Mouse (Mus musculus): Measurements from ENCODE around the gene Pcnx2. TPM values are rescaled to one million over a fixed set of nuclear protein-coding genes. Genes with fewer than 3 reads are reported as not detected.

Pcnx2 gene
- total RNA-seq (2021), result 10 to 100 TPM; 81.8 to 86.2 TPM

DNA sequence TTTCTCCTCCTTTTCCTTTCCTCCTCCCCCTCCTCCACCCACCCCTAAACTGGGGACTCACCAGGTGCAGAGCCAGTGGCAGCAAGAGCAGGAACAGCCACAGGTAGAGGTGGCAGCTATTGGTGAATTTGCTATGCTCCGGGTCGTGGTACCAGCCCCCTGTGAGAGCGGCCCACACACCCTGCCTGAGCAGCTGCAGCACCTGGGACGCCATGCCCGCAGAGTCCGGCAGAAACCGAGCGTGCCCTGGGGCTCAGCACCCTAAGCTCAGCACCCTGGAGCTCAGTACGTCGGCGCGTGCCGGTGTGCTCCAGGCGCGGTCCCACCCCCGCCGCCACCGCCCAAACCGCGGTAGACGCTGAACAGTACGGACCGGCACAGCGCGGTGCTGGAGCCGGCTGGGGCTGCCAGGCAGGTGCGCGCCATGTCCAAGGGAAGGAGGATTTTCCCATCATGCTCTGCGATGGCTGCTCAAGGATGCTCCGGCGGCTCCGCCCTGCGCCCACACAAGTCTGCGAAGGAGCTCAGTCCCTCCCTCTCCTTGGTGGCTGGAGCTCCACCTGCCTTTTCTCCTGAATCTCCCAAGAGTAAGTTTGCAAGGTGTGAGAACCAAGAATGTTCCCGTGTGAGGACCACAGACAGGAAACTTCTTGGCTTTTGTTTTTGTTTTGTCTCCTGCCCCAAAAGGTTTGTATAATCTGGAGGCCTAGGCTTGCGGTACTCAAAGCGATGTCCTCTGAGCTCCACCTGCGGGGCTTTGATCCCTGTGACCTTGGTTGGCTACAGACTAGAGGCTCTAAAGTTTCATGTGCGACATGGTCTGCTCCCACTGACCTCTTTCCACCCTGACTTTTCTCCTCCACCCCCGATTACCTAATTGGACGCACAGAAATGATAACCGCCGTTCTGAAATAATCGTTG, at the start of gene Pcnx2:
Gene Pcnx2 (minus strand): TSS at position 450 of the 921 bp plus-strand sequence.
- intact Hi-C loops (cut with DNase I), result no loop called here
- peak; percentile 89 to 92 for DNase-seq (ENCODE audit: low spot score in 2 of 2)

DNA sequence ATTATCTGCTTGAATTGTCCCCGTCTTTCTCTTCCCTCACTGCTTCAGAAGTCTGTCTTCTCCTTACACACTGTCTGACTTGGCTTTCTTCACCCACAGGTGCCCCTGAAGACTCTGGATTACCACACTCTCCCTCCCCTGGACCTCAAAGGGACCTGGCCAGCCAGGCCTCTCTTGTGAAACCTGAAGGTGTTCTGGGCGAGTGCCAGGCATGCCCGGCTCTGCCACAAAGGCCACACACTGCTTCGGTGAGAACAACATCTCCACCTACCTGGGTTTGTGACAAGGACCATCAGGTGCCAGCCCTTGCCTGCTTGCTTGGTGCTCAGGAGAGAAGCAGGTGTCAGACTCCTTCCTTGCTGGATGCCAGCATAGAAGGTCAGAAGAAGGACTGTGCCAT, 46.4 kb upstream of the Pcnx2 start:
- intact Hi-C loops (cut with DNase I), result no loop called here

DNA sequence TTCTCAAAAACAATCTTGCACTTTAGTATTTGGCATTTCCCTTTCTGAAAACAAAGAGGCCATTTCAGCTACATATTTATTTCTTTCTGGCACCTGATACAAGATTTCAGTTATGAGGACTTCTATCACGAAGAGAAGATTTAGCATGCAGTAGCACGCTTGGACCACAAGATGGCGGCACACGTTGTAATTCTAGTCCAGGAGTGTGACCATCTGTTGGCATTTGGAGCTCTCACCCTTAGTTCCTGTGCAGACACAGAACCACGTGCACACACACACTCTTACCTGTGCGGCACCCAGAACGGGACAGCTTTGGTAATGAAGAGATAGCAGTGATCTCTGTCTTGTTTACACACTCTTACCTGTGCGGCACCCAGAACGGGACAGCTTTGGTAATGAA, 37.5 kb upstream of the Pcnx2 start:
- peak; percentile 58 to 78 for DNase-seq (ENCODE audit: low spot score in 2 of 2)
- intact Hi-C loops (cut with DNase I), result no loop called here

More for the DNA sequence above, 46.4 kb upstream of the Pcnx2 start:
- DNase-seq (ENCODE audit: low spot score in 2 of 2), result no peak

DNA sequence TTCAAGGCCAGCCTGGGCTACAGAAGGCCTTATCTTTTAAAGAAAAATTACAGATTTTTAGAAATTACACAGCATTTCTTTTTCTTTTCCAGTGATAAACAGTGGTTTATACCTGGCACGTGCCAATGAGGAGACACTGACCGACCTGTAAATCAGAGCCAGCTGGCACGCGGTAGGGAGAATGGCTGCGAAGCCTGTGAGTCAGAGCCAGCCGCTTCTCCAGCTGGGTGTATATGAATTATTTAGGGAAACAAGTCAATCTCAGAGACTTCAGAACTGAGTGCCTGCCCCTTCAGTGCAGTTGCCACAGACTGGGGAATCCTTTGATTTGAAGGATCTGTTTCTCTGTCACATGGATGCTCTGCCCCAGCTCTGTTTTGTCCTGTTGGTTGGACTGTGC, 33.7 kb upstream of the Pcnx2 start:
- DNase-seq (ENCODE audit: low spot score in 2 of 2), result peak in 1 of 2 experiments; percentile 62
- intact Hi-C loops (cut with DNase I), result no loop called here

DNA sequence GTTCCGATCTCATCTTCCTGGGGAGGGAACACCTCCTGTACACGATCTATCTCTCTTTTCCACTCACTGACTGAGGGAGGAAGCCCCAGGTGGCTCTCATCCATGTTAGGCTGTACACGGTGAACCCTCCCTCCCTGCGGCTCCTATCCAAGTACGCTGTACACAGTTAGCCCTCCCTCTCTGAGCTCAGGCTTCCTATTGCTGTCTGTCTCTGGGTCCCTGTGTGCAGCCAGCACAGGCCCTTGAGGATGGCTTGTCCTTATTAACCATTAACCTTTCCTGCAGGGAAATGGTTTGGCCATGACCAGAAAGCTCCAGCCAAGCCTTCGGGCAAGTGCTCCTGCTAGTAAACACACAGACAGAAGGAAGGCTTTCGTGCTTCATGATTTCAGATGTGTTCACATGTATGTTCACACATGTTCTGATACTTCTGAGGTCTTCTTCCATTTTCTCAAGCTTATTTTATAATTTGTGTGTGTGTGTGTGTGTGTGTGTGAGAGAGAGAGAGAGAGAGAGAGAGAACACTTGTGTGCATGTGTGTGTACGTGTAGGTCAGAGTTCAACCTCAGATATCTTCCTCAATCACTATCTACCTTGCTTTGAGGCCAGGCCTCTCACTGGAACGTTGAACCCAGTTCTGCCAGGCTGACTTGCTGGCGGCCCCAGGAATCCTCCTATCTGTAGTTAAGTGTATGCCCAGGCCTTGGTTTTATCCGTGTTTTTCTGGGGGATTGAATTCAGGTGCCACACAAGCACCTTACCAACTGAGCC, 32.3 kb upstream of the Pcnx2 start:
- intact Hi-C loops (cut with DNase I), result no loop called here
- no peak for DNase-seq (ENCODE audit: low spot score in 2 of 2)

DNA sequence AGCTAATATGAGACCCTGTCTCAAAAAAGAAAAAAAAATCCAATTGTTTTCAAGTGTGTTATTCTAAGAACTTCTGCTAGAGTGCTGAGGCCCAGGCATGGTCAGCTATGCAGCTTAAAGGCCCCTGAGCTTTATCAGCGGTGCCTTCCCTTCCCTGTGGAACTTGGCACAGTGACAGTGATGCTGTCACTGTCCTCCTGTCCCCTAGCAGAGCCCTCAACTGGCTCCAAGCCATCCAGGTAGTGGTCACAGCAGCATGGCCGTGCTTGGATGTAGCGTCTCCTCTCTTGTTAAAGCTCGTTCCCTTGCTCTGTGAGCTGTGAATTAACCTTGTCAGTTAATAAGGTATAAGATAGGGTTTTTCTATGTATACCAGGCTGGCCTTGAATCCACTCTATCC, 28.5 kb upstream of the Pcnx2 start:
- intact Hi-C loops (cut with DNase I), result no loop called here
- DNase-seq (ENCODE audit: low spot score in 2 of 2), result no peak

DNA sequence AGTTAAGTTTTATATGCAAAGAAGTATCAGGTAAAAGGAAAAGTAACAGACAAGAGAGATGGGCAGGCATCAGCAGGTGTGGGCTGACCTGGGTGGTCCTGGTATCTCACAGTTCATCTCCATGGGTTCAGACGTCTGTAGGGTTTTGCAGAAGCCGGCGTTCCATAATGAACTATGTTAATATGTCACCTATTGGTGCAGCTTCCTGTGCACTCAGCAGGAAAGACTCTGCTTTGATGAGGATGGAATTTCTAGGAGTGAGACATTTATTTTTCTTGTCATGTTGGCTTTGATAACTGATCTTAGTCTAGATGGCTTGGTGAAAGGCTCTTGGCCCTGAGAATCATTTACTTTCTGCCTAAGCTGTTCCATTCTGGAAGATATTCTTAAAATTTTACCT, 24.2 kb upstream of the Pcnx2 start:
- DNase-seq (ENCODE audit: low spot score in 2 of 2), result no peak

DNA sequence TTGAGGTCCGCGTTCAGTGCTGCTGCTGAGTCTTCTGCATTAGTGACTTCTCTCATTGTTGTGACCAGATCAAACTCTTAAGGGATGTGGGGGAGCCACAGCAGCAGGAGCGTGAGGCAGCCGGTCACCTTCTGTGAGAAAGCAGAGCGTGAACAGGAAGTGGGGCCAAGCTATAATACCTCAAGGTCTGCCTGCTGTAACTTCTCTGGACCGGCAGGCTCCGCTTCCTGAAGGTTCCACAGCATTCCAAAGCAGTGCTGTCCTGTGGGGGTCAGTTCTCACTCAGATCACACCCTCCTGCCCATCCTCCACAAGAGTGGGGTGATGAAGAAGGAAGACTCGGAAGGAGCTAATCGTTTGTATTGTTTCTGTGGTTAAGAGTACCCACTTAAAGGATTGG, 22.6 kb upstream of the Pcnx2 start:
- intact Hi-C loops (cut with DNase I), result no loop called here
- no peak for DNase-seq (ENCODE audit: low spot score in 2 of 2)

More for the DNA sequence above, 24.2 kb upstream of the Pcnx2 start:
- intact Hi-C loops (cut with DNase I), result no loop called here

DNA sequence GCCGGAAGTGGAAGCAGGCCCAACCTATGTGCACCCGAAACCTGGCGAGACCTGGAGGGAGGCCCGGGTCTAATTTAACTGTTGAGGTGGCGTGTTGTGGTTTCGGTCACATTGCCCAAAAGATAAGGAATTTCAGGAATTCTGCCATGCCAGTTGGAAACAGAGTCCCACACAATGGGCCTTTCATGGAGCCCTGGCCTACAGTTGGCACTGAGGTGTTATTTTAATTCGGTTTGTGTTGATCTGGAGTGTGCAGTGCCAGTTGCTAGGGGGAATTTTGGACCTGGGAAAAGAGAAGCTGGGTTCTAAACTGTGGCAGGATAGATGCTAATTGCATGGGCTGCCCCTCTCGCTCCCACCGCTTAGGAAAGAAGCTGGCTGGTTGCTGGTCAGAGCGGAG, 22.2 kb upstream of the Pcnx2 start:
- intact Hi-C loops (cut with DNase I), result no loop called here
- no peak for DNase-seq (ENCODE audit: low spot score in 2 of 2)

DNA sequence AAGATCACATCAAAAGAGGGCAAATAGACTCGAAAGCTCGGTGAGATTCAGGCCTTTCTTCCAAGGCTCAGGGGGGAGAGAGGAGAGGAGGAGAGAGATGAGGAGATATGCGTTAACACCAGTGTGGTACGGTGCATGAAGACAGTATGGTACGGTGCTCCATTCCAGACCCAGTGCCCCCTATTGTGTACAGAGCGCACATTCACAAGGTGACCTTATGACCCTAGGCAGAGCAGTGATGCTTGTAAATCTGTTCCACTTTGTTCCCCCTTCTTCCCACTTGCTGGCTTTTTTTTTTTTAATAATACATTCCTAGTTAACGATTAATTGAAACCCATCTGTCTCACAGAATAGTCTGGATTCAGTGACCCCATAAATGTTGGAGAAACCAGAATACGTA, 21.4 kb upstream of the Pcnx2 start:
- no peak for DNase-seq (ENCODE audit: low spot score in 2 of 2)
- intact Hi-C loops (cut with DNase I), result no loop called here

DNA sequence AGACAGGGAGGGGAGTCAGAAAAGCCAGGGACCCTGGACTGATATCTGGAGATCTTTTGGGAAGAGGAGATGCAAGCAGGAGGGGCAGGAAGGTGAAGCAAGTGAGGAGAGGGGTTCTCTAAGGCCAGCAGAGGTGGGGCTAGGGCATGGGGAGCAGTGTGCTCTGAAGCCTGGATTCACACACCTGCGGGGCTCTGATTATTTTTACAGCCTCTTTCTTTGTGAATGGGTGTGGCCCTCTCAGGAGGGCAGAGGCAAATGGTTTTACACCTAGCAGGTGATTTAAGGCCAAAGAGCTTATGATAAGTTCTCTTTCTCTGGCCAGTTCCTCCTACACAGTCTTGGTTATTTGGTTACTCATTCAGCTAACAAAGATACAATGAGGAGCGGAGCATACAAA, 20.6 kb upstream of the Pcnx2 start:
- no peak for DNase-seq (ENCODE audit: low spot score in 2 of 2)
- intact Hi-C loops (cut with DNase I), result no loop called here

DNA sequence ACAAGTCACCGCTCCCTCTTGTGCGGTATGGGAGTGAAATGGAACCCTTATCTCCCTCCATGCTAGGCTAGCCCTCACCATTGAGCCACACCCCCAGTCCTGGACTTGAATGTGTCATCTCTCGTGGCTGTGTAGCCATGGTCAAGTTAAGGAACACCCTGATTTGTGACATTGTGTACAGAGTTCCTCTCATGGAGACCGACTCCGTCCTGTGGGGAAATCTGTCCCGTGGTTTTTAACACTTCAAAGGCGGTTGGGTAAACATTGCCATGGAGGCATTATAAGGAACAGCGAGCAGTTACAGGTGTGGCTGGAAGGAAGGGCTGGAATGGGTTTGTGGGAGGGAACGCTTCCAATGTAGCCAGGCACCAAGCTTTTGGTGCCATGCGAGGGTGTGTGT, 18.9 kb upstream of the Pcnx2 start:
- DNase-seq (ENCODE audit: low spot score in 2 of 2), result no peak
- intact Hi-C loops (cut with DNase I), result no loop called here

DNA sequence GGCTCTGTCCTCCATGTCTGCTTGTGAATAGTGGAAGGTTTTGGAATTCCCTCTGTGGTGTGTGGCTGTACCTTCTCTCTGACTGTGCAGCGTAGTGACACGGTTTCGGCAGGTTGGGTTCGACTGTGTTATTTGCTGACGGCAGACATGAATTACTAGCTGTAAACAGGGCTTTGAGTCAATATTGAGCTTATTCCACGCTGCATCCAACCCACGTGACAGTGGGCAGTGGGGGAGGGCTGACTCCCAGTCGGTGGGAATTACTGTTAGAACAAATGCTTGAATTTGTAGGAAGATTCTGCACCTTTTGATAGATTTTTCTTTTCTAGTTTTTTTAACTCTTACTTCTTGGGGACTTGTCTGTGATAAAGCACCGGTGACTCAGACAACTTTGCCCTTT, 16.3 kb upstream of the Pcnx2 start:
- DNase-seq (ENCODE audit: low spot score in 2 of 2), result no peak
- intact Hi-C loops (cut with DNase I), result no loop called here

DNA sequence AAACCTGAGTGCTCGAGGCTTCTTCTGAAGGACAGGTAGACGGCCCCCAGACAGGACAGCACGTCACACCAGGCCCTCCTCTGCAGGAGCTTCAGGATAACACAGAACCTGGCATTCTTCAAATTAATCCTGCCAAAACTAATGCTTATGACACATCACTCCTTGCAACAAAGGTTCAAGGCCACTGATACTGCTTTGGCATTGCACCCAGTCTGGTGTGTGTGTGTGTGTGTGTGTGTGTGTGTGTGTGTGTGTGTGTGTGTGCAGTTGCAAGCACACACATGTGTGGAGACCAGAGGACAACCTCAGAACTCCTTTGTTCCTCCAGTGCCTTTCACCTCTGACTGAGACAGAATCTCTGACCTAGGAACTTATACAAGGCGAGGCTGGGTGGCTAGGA, 15.1 kb upstream of the Pcnx2 start:
- no peak for DNase-seq (ENCODE audit: low spot score in 2 of 2)
- intact Hi-C loops (cut with DNase I), result no loop called here

DNA sequence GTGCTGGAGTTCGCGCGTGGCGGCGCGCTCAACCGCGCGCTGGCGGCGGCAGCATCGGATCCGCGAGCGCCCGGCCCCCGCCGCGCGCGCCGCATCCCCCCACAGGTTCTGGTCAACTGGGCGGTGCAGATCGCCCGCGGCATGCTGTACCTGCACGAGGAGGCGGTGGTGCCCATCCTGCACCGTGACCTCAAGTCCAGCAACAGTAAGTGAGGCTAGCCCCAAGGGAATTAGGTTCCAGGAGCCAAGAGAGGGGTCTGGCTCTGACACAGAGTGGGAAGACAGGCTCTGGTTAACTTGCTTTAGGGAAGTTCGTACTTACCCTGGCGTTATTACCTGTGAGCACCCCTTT, 13.1 kb upstream of the Pcnx2 start:
- intact Hi-C loops (cut with DNase I), result no loop called here
- no peak for DNase-seq (ENCODE audit: low spot score in 2 of 2)

DNA sequence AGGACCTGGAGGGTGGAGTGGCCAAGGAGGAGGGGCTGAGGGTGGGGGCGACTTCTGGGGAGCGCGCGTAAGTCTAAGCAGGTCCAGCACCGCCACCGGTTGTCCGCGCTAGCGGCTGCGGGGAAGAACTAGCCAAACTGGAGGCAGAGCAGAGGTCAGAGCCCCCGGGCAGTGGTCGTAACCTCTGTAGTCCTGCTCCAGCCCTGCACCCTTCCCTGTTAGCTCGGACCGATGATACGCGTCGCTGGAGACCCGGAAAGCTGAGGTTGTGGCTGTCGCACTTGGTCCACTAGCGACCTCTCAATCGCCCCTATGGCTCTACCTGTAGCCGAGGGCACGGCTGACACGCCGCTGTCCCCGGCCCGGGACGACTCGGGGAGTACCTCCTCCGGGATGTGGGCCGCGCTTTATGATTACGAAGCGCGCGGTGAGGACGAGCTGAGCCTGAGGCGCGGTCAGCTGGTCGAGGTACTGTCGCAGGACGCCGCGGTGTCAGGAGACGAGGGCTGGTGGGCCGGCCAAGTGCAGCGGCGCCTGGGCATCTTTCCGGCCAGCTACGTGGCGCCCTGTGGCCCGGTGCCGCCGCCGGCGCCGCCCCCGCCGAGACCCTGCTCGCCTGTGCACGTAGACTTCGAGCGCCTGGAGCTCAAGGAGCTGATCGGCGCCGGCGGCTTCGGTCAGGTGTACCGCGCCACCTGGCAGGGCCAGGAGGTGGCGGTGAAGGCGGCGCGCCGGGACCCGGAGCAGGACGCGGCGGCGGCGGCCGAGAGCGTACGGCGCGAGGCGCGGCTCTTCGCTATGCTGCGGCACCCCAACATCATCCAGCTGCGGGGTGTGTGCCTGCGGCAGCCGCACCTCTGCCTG, 12.5 kb upstream of the Pcnx2 start, which contains the start of gene Map3k21:
Gene Map3k21 (plus strand): TSS at position 86 of the 864 bp plus-strand sequence.
- peak in 1 of 2 experiments; percentile 49 for DNase-seq (ENCODE audit: low spot score in 2 of 2)
- intact Hi-C loops (cut with DNase I), result no loop called here

DNA sequence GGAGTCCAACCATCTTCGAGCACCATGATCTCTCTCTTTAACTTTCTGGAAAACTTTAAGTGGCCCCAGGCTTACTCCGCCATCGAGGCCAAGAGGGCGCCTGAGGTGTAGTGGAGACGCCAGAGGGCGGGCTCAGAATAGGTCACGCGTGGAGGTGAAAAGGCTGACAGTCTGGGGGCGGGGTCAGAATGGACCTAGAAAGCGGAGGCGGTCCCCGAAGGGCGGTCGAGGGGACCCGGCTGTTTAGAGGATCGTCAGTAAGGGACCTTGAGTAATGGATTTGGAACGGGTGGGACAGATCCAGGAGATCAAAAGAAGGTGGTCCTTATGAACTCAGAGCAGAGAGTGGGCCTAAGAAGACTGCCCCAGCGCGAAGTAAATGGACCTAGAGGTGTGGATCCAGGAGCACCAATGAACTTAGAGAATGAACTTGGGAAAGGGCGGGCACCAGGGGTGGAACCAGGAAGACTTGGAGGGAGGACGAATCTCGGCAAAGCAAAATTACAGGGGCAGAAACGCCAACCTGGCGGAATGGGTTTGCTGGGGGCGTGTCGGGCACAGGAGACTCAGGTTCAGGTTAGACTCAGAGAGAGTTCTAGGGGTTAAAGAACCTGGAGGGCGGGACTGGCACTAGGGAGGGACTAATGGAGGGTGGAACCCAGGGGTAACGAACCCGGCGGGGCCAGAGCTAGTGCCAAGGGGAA, 11.7 kb upstream of the Pcnx2 start:
- DNase-seq (ENCODE audit: low spot score in 2 of 2), result no peak
- intact Hi-C loops (cut with DNase I), result no loop called here

DNA sequence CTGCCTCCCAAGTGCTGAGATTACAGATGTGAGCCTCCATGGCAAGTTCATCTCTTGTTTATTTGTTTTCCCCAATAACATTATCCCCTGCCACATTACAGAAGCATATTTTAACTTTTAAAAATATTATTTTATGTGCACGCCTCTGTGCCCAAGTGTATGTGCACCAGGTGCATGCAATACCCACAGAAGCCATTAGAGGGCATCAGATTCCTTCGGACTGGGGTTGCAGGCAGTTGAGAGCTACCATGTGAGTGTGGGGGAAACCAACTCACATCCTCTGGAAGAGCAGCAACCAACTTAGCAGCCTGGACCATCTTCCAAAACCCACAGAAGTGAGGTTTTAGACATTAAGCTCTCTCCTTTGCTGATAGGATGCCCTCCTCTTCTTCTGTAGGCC, 9.2 kb upstream of the Pcnx2 start:
- no peak for DNase-seq (ENCODE audit: low spot score in 2 of 2)
- intact Hi-C loops (cut with DNase I), result no loop called here

DNA sequence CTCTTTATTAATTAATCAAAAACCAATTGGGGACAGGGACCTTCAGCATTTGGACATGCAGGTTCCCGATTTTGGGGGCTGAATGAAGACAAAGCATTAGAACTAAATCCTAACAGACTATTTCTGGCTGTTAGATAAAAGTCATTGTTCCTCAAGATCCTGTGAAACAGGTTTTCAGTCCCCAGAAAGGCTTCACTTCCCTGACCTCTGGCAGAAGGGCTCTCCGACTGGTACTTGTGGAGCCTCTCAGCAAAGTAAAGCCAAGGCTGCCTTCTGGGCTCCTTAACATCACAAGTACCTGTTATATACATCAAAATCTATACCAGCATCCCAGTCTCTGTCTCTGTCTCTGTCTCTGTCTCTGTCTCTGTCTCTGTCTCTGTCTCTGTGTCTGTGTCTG, 7.2 kb upstream of the Pcnx2 start:
- intact Hi-C loops (cut with DNase I), result no loop called here

More for the DNA sequence above, 7.2 kb upstream of the Pcnx2 start:
- DNase-seq (ENCODE audit: low spot score in 2 of 2), result no peak
